Mouse (Mus musculus) gastrocnemius, postnatal 36 days (tissue): ENCODE data around the gene Gm42906. TPM values are rescaled to one million over a fixed set of nuclear protein-coding genes. Genes with fewer than 3 reads are reported as not detected.

Experiments
- DNase-seq, 2 experiments: peaks; one replicate each; pipeline ENCODE4 v3.0.0; 2022
- intact Hi-C: fragments of 180-260 bp; cut with DNase I; formaldehyde crosslinking; loops from one replicate; pipeline ENCODE4 v1.15.1; 2025
- total RNA-seq, 2 experiments: library from RNA; stranded (reverse); gene quantifications; 2 replicates each; pipeline ENCODE4 v1.2.3; 2021

Gene Gm42906
- total RNA-seq, 2 experiments from 2014 or later, result not detected

- intact Hi-C loops, result no loop called here
- no peak for DNase-seq
Measured at GRCm38 (mm10) chr5:151246287-151246686, 181.7 kb downstream of the Gm42906 start.

GRCm38 (mm10) chr5:151245571-151245970 is 182.4 kb downstream of the Gm42906 start:
- DNase-seq, result no peak
- intact Hi-C loops, result no loop called here

- intact Hi-C loops, result no loop called here
- no peak for DNase-seq
Measured at GRCm38 (mm10) chr5:151238730-151239129, 189.2 kb downstream of the Gm42906 start.

- no peak for DNase-seq
- intact Hi-C loops, result no loop called here
Measured at GRCm38 (mm10) chr5:151236411-151236810, 191.6 kb downstream of the Gm42906 start.

GRCm38 (mm10) chr5:151233400-151234031 is 194.4 kb downstream of the Gm42906 start, which contains the start of gene Stard13:
Gene Stard13, minus strand, starts transcription at chr5:151233836.
- DNase-seq, result peak; percentile 27 to 49
- intact Hi-C loops, result no loop called here

GRCm38 (mm10) chr5:151232576-151233299 is 195.2 kb downstream of the Gm42906 start:
- intact Hi-C loops, result no loop called here
- DNase-seq, result no peak

GRCm38 (mm10) chr5:151231861-151232260 is 196.1 kb downstream of the Gm42906 start:
- DNase-seq, result no peak
- intact Hi-C loops, result loop anchor here (2.0 kb wide), 1 partner anchor 39 kb away; no protein-coding TSS in a partner anchor

- intact Hi-C loops, result loop anchor here (2.0 kb wide), 1 partner anchor 39 kb away; no protein-coding TSS in a partner anchor
- peak in 1 of 2 experiments; percentile 47 for DNase-seq
Measured at GRCm38 (mm10) chr5:151231411-151231810, 196.6 kb downstream of the Gm42906 start.

GRCm38 (mm10) chr5:151230427-151230826 is 197.5 kb downstream of the Gm42906 start:
- intact Hi-C loops, result loop anchor here (2.0 kb wide), 1 partner anchor 38 kb away; no protein-coding TSS in a partner anchor
- DNase-seq, result no peak

- no peak for DNase-seq
- intact Hi-C loops, result no loop called here
Measured at GRCm38 (mm10) chr5:151228367-151229005, 199.5 kb downstream of the Gm42906 start.

GRCm38 (mm10) chr5:151223696-151224366 is 204.1 kb downstream of the Gm42906 start:
- intact Hi-C loops, result no loop called here
- no peak for DNase-seq

- intact Hi-C loops, result no loop called here
- DNase-seq, result no peak
Measured at GRCm38 (mm10) chr5:151222791-151223190, 205.2 kb downstream of the Gm42906 start.

- intact Hi-C loops, result no loop called here
- no peak for DNase-seq
Measured at GRCm38 (mm10) chr5:151218689-151219115, 209.3 kb downstream of the Gm42906 start.

- DNase-seq, result no peak
- intact Hi-C loops, result no loop called here
Measured at GRCm38 (mm10) chr5:151213097-151213496, 214.9 kb downstream of the Gm42906 start.

- DNase-seq, result no peak
- intact Hi-C loops, result no loop called here
Measured at GRCm38 (mm10) chr5:151210869-151211268, 217.1 kb downstream of the Gm42906 start.

GRCm38 (mm10) chr5:151210060-151210459 is 217.9 kb downstream of the Gm42906 start:
- no peak for DNase-seq
- intact Hi-C loops, result no loop called here

- no peak for DNase-seq
- intact Hi-C loops, result no loop called here
Measured at GRCm38 (mm10) chr5:151205017-151205416, 222.9 kb downstream of the Gm42906 start.

- intact Hi-C loops, result no loop called here
- no peak for DNase-seq
Measured at GRCm38 (mm10) chr5:151202925-151203324, 225.0 kb downstream of the Gm42906 start.

- no peak for DNase-seq
- intact Hi-C loops, result no loop called here
Measured at GRCm38 (mm10) chr5:151201220-151201619, 226.7 kb downstream of the Gm42906 start.

- intact Hi-C loops, result no loop called here
- DNase-seq, result no peak
Measured at GRCm38 (mm10) chr5:151199235-151199634, 228.7 kb downstream of the Gm42906 start.
